Mouse (Mus musculus) C2C12 (cell line): ENCODE results near the gene Cep170b.

Source experiments
- CTCF ChIP-seq: IDR thresholded peaks from one replicate; pipeline ENCODE4 v1.5.1; 2011; ENCODE audit not compliant: control insufficient read depth, insufficient read depth, insufficient read length
- FOSL1 ChIP-seq: IDR thresholded peaks from one replicate; pipeline ENCODE4 v1.8.0; 2011; ENCODE audit warnings: mild to moderate bottlenecking, low read length; ENCODE audit not compliant: poor library complexity, insufficient read depth, severe bottlenecking
- MYOG ChIP-seq: IDR thresholded peaks from one replicate; pipeline ENCODE4 v1.6.1; 2011; ENCODE audit not compliant: control insufficient read depth, insufficient read length; ENCODE audit errors: extremely low read depth
- USF1 ChIP-seq: IDR thresholded peaks from one replicate; pipeline ENCODE4 v1.6.1; 2011; ENCODE audit warnings: low read depth, mild to moderate bottlenecking, control low read depth, moderate library complexity

DNA sequence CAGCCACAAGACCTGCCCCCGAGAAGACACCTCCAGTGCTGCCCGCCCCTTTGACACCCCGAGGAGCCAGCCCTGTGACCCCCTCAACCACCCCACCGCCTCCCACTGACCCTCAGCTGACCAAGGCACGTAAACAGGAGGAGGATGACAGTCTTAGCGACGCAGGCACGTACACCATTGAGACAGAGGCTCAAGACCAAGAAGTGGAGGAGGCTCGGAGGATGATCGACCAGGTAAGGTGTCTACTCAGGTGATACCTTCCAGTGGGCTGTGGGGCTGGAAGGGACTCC is 16.3 kb downstream of the Cep170b start:
- TF ChIP-seq USF1 (no peak), CTCF (no peak), MYOG (no peak), FOSL1 (no peak)
